Mouse (Mus musculus) stomach, embryonic 14.5 days (tissue): ENCODE measurements at regions not wholly inside any gene's neighbourhood (a gene's known extent, or its start where the extent isn't known, plus 50 kb on each side); places are given as distances from the start of the nearest gene placed in this dataset.

Experiments used
- ATAC-seq: fragments of 200-750 bp; cut with Nextera tagmentation; 2 replicates; pipeline ENCODE4 v1.8.0; 2017; ENCODE audit warnings: low read depth, moderate TSS enrichment; ENCODE audit not compliant: insufficient number of reproducible peaks, insufficient read depth, low FRiP score
- H3K27ac ChIP-seq: fragments of 300-500 bp; sonication (generic); 2 replicates; pipeline ENCODE4 v1.5.1; 2014; ENCODE audit warnings: mild to moderate bottlenecking, low read length, moderate library complexity, mixed read lengths
- H3K27me3 ChIP-seq: fragments of 300-500 bp; sonication (generic); 2 replicates; pipeline ENCODE4 v1.6.1; 2014; ENCODE audit warnings: low read length, control low read depth, mixed read lengths; ENCODE audit not compliant: control insufficient read depth, insufficient read depth
- H3K36me3 ChIP-seq: fragments of 300-500 bp; sonication (generic); 2 replicates; pipeline ENCODE4 v1.6.1; 2014; ENCODE audit warnings: mild to moderate bottlenecking, control low read depth, low read length, moderate library complexity, mixed read lengths; ENCODE audit not compliant: control insufficient read depth, insufficient read depth
- H3K4me1 ChIP-seq: fragments of 300-500 bp; sonication (generic); 2 replicates; pipeline ENCODE4 v1.6.1; 2014; ENCODE audit warnings: low read length, control low read depth, mixed read lengths; ENCODE audit not compliant: control insufficient read depth, insufficient read depth
- H3K4me2 ChIP-seq: fragments of 300-500 bp; sonication (generic); replicated peaks from 2 replicates; pipeline ENCODE4 v1.6.1; 2014; ENCODE audit warnings: low read depth, low read length, control low read depth
- H3K4me3 ChIP-seq: fragments of 300-500 bp; sonication (generic); 2 replicates; pipeline ENCODE4 v1.5.1; 2014; ENCODE audit warnings: low read depth, low read length, control low read depth
- H3K9ac ChIP-seq: fragments of 300-500 bp; sonication (generic); replicated peaks from 2 replicates; pipeline ENCODE4 v1.6.1; 2014; ENCODE audit warnings: low read depth, mild to moderate bottlenecking, control low read depth, low read length, moderate library complexity, mixed read lengths
- H3K9me3 ChIP-seq: fragments of 300-500 bp; sonication (generic); 2 replicates; pipeline ENCODE4 v1.6.1; 2016; ENCODE audit warnings: low read depth, low read length, control low read depth; ENCODE audit not compliant: control insufficient read depth
- WGBS: fragments of 180-500 bp; shearing (Covaris S2); extraction: QIAGEN DNeasy Blood & Tissue Kit; methylation state at CpG from one replicate; pipeline ENCODE4 v1.1.7; 2014; 5-methylcytosine and 5-hydroxymethylcytosine counted together

DNA sequence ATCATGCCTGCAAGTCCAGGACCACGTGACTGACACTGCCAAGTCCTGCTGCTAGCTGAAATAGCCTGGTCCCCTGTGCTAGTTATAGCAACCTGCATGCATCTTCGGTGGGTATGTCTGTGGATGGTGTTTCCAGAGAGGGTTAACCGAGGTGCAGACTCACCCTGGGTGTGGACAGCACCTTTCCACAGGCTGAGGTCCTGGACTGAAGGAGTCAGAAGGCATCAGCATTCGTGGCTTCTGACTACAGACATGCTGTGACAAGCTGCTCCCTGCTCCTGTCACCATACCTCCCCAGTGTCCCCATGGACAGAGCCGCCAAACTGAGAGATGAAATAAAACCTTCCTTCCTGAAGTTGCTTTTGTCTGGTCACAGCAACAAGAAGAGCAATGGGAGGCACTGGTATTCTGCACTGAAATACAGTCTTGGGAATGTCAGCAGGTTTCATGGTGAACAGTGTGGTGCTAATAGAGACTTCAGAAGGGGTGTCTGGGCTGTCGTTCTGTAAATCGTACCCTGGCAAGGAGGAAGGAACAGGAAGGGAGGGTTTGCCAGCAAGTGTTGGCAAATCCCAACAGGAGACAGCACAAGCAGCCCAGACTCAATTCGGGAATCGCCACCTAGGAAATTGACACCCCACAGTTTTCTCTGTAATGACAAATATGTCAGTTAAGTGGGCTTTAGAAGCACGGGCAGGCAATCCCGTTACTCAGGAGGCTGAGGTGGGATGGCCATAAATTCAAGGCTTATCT lies 237.7 kb downstream of the Hs3st3b1 start:
- WGBS = 53% methylated on average over 11 of the region's 11 CpGs
- Histone ChIP-seq H3K4me3 (no peak overlapping the region), H3K27me3 (no peaks in the 10 kb centered on the region), H3K27ac (no peak overlapping the region), H3K9ac (no peak overlapping the region), H3K9me3 (no peaks in the 10 kb centered on the region), H3K4me2 (no peak overlapping the region), H3K36me3 (no peaks in the 10 kb centered on the region), H3K4me1 (no peaks in the 10 kb centered on the region)
- no peak for ATAC-seq

GRCm38 (mm10) chr11:63691041-63691440 lies 231.0 kb downstream of the Hs3st3b1 start:
- Histone ChIP-seq H3K4me1 (no peaks in the 10 kb centered on the region), H3K4me3 (no peak overlapping the region), H3K4me2 (no peak overlapping the region), H3K9ac (no peak overlapping the region), H3K9me3 (no peaks in the 10 kb centered on the region), H3K36me3 (no peaks in the 10 kb centered on the region), H3K27ac (no peak overlapping the region), H3K27me3 (no peaks in the 10 kb centered on the region)
- ATAC-seq = no peak
- WGBS = 48% methylated on average over 4 of the region's 4 CpGs

- Histone ChIP-seq H3K4me2 (no peak overlapping the region), H3K9ac (no peak overlapping the region), H3K4me3 (no peak overlapping the region), H3K27ac (no peak overlapping the region), H3K36me3 (no peaks in the 10 kb centered on the region), H3K27me3 (no peaks in the 10 kb centered on the region), H3K4me1 (no peaks in the 10 kb centered on the region), H3K9me3 (no peaks in the 10 kb centered on the region)
- ATAC-seq = no peak
- 75% methylated on average over 12 of the region's 12 CpGs for WGBS
Observed at GRCm38 (mm10) chr11:63704995-63705580, 217.0 kb downstream of the Hs3st3b1 start.

GRCm38 (mm10) chr11:63706057-63706456 lies 216.0 kb downstream of the Hs3st3b1 start:
- no peak overlapping the region for H3K4me3 ChIP-seq

DNA sequence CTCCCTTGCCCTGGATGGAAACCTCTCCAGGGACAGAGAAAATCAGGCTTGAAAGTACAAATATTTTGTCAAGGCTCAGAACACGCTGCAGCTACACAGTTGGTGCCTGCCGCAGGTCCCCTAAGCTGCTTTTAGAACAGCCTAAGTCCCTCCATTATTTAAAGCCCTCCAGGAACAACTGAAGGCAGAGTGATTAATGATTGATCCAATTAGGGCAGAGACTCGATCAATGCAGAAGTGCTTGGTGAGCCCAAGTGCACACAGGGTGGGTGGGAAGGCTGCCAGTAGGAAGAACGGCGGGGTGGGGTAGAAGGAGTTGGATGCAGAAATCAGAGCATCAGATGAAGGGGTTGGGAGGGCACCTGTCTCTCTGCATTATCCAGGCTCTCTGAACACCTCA lies 215.0 kb downstream of the Hs3st3b1 start:
- Histone ChIP-seq H3K27ac (no peak overlapping the region), H3K4me3 (no peak overlapping the region), H3K4me2 (no peak overlapping the region), H3K36me3 (no peaks in the 10 kb centered on the region), H3K9ac (no peak overlapping the region), H3K4me1 (no peaks in the 10 kb centered on the region), H3K9me3 (no peaks in the 10 kb centered on the region), H3K27me3 (no peaks in the 10 kb centered on the region)
- 28% methylated on average over 5 of the region's 5 CpGs for WGBS
- no peak for ATAC-seq

More at GRCm38 (mm10) chr11:63706057-63706456, 216.0 kb downstream of the Hs3st3b1 start:
- H3K9me3 ChIP-seq = no peaks in the 10 kb centered on the region
- H3K27me3 ChIP-seq = no peaks in the 10 kb centered on the region
- H3K9ac ChIP-seq = no peak overlapping the region
- WGBS = 76% methylated on average over 8 of the region's 8 CpGs
- H3K4me1 ChIP-seq = no peaks in the 10 kb centered on the region
- no peaks in the 10 kb centered on the region for H3K36me3 ChIP-seq
- ATAC-seq = no peak
- no peak overlapping the region for H3K4me2 ChIP-seq
- no peak overlapping the region for H3K27ac ChIP-seq

- WGBS = 50% methylated on average over 4 of the region's 4 CpGs
Observed at GRCm38 (mm10) chr11:63708412-63708811, 213.7 kb downstream of the Hs3st3b1 start.

DNA sequence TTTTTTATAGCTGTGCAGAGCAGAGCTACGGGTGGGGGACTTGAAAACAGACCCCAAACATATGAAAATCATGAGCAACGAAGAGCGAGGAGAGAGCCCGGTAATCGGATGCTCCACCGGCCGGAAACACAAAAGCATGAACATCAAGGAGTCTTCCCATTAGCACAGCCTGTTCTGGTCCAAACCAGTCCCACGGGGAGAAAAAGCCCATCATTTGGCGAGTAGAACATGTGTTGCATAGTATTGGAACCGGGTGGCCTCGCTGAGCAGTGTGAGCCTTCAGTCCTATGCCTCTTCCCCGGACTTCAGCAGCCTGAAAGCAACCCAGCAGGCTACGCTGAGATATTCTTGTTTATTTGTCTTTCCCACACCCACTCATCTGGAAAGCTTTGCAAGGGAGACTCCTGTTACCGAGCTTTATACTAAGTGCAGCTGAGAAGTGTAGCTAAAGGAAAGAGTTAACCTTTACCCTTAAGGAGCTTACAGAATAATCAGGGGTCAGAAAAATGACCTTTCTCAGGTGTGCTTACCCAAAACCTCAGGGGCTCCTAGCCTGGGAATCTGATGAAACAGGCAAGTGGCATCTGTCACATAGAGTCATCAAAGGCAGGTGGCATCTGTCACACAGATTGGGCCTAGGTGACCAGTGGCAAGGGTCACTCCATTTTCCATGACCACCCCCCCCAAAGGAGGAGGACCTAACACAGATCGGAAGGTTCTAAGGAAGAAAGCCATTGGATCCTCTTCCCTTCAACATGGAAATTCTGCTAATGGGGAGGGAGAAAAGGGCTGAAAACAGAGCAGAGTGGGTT lies 209.8 kb downstream of the Hs3st3b1 start:
- no peaks in the 10 kb centered on the region for H3K36me3 ChIP-seq
- no peak overlapping the region for H3K27ac ChIP-seq
- no peak overlapping the region for H3K4me3 ChIP-seq
- H3K9me3 ChIP-seq = no peaks in the 10 kb centered on the region
- H3K4me2 ChIP-seq = no peak overlapping the region
- H3K27me3 ChIP-seq = no peaks in the 10 kb centered on the region
- H3K9ac ChIP-seq = no peak overlapping the region
- no peak for ATAC-seq
- no peaks in the 10 kb centered on the region for H3K4me1 ChIP-seq
- WGBS = 51% methylated on average over 15 of the region's 15 CpGs

More at GRCm38 (mm10) chr11:63708412-63708811, 213.7 kb downstream of the Hs3st3b1 start:
- H3K27ac ChIP-seq = no peak overlapping the region
- H3K4me1 ChIP-seq = no peaks in the 10 kb centered on the region
- no peaks in the 10 kb centered on the region for H3K27me3 ChIP-seq
- no peak overlapping the region for H3K4me2 ChIP-seq
- no peak overlapping the region for H3K9ac ChIP-seq
- H3K9me3 ChIP-seq = no peaks in the 10 kb centered on the region
- no peaks in the 10 kb centered on the region for H3K36me3 ChIP-seq
- H3K4me3 ChIP-seq = no peak overlapping the region
- ATAC-seq = no peak

- H3K4me1 ChIP-seq = no peaks in the 10 kb centered on the region
- H3K9me3 ChIP-seq = no peaks in the 10 kb centered on the region
- ATAC-seq = no peak
- no peak overlapping the region for H3K4me3 ChIP-seq
- H3K36me3 ChIP-seq = no peaks in the 10 kb centered on the region
- 91% methylated on average over 5 of the region's 5 CpGs for WGBS
- H3K9ac ChIP-seq = no peak overlapping the region
- no peaks in the 10 kb centered on the region for H3K27me3 ChIP-seq
- no peak overlapping the region for H3K27ac ChIP-seq
- H3K4me2 ChIP-seq = no peak overlapping the region
Observed at GRCm38 (mm10) chr11:63722261-63722660, 199.8 kb downstream of the Hs3st3b1 start.
